Mouse (Mus musculus): Measurements from ENCODE around the gene Thoc7. TPM values are rescaled to one million over a fixed set of nuclear protein-coding genes. Genes with fewer than 3 reads are reported as not detected.

The Thoc7 gene
- polyA plus RNA-seq, 2 experiments, result 45.1 to 93.6 TPM

DNA sequence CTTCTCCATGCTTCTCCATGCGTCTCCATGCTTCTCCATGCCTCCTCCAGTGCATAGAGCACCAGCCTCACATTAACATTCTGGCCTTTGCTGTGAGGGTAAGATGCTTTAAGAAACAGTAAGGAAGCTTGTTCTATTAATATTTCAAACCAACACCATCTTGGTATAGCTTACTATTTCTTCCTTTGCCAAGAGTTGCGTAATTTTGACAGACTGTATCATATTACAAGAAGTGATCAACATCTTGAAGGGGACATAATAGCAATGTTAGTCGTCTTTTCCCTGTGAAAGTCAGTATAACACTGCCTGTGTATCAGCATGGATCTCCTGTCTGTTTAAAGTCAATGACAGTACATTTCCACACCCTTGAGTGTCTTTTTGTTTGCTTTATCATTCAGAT lies 29.1 kb upstream of the Thoc7 start:
- no peaks in the 10 kb centered on the region for H3K9me3 ChIP-seq (ENCODE audit: control insufficient read depth, low read length)
- WGBS (ENCODE audit: insufficient replicate concordance), result 61% methylated on average over 3 of the region's 3 CpGs
- H3K4me3 ChIP-seq (ENCODE audit: insufficient read depth in 1 of 2, low read depth in 2 of 2, low read length in 2 of 2), result no peak overlapping the region
- H3K27ac ChIP-seq, result no peak overlapping the region
- no peaks in the 10 kb centered on the region for H3K36me3 ChIP-seq (replicated peaks; ENCODE audit: control insufficient read depth, insufficient read depth, low read depth)
- H3K4me2 ChIP-seq (ENCODE audit: low read depth), result no peak overlapping the region
- DNase-seq (ENCODE audit: low read depth in 3 of 3, low spot score in 3 of 3) (no peak), ATAC-seq (ENCODE audit: insufficient read depth) (no peak)
- no peak for TF ChIP-seq EP300 (IDR thresholded peaks at IDR 0.05; ENCODE audit: low read depth)
- TF ChIP-seq CTCF (IDR thresholded peaks at IDR 0.05; ENCODE audit: low read depth), result no peak
- no peaks in the 10 kb centered on the region for H3K27me3 ChIP-seq (ENCODE audit: control insufficient read depth, insufficient read depth, low read length)
- peaks cover 0 to 1% of the 10 kb centered on the region in 2 experiments; a peak in 1 of 4 replicates for H3K4me1 ChIP-seq (replicated peaks; ENCODE audit: control insufficient read depth in 2 of 2, insufficient read depth in 2 of 2, low read length in 1 of 2)
- no peak overlapping the region for H3K9ac ChIP-seq (replicated peaks)

DNA sequence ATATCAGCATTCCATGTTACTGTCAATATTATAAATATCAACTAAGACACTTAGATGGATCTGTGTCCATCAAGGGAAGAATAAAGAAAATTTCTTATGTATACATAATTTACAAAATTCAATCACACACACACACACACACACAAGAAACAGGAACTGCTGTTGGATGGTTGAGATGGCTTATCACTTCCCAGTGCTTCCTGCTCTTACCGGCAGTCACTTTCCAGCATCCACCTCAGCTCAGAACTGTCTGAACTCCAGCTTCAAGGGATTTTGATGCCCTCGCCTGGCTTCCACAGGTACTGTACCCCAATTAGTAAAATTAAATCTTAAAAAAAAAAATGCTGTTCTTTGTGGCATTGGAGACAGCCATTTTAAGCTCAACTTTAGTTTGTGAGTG lies 26.7 kb upstream of the Thoc7 start:
- Histone ChIP-seq H3K9ac (replicated peaks) (no peak overlapping the region), H3K9me3 (ENCODE audit: control insufficient read depth, low read length) (no peaks in the 10 kb centered on the region), H3K27me3 (ENCODE audit: control insufficient read depth, insufficient read depth, low read length) (no peaks in the 10 kb centered on the region), H3K4me1 (replicated peaks; ENCODE audit: control insufficient read depth in 2 of 2, insufficient read depth in 2 of 2, low read length in 1 of 2) (no peaks in the 10 kb centered on the region), H3K27ac (no peak overlapping the region), H3K4me2 (ENCODE audit: low read depth) (no peak overlapping the region), H3K4me3 (ENCODE audit: insufficient read depth in 1 of 2, low read depth in 2 of 2, low read length in 2 of 2) (no peak overlapping the region), H3K36me3 (replicated peaks; ENCODE audit: control insufficient read depth, insufficient read depth, low read depth) (no peaks in the 10 kb centered on the region)
- no peak for ATAC-seq (ENCODE audit: insufficient read depth)
- 20% methylated on average over 2 of the region's 2 CpGs for WGBS (ENCODE audit: insufficient replicate concordance)
- DNase-seq (ENCODE audit: low read depth in 3 of 3, low spot score in 3 of 3), result no peak
- TF ChIP-seq CTCF (IDR thresholded peaks at IDR 0.05; ENCODE audit: low read depth) (0 out of 2 replicates have a peak, but pooled peaks have one; percentile 16), EP300 (IDR thresholded peaks at IDR 0.05; ENCODE audit: low read depth) (no peak)

DNA sequence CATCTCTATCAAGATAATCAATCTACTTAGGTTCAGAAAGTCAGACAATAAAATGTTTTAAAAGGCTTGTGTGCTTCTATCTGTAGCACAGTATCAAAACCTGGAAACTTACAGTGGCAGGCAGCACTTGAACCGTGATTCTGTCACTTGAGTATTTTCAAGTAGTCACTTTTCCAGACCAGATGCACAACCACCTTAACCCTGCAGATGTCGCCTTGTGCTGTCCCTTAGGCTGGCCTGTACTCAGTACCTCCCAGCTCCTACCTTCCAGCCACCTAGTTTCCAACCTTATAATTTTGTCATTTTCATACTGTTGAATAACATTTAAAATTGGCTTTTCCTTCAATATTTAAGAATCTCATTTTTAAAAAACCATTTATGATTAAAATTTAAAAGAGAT lies 20.5 kb upstream of the Thoc7 start:
- Histone ChIP-seq H3K27me3 (ENCODE audit: control insufficient read depth, insufficient read depth, low read length) (no peaks in the 10 kb centered on the region), H3K36me3 (replicated peaks; ENCODE audit: control insufficient read depth, insufficient read depth, low read depth) (no peaks in the 10 kb centered on the region), H3K9me3 (ENCODE audit: control insufficient read depth, low read length) (no peaks in the 10 kb centered on the region), H3K9ac (replicated peaks) (no peak overlapping the region), H3K4me3 (ENCODE audit: insufficient read depth in 1 of 2, low read depth in 2 of 2, low read length in 2 of 2) (no peak overlapping the region), H3K27ac (no peak overlapping the region), H3K4me1 (replicated peaks; ENCODE audit: control insufficient read depth in 2 of 2, insufficient read depth in 2 of 2, low read length in 1 of 2) (no peaks in the 10 kb centered on the region), H3K4me2 (ENCODE audit: low read depth) (no peak overlapping the region)
- WGBS (ENCODE audit: insufficient replicate concordance), result 50% methylated on average over 2 of the region's 2 CpGs
- DNase-seq (ENCODE audit: low read depth in 3 of 3, low spot score in 3 of 3), result no peak
- no peak for TF ChIP-seq EP300 (IDR thresholded peaks at IDR 0.05; ENCODE audit: low read depth)
- TF ChIP-seq CTCF (IDR thresholded peaks at IDR 0.05; ENCODE audit: low read depth), result 0 out of 2 replicates have a peak, but pooled peaks have one; percentile 23
- ATAC-seq (ENCODE audit: insufficient read depth), result no peak

DNA sequence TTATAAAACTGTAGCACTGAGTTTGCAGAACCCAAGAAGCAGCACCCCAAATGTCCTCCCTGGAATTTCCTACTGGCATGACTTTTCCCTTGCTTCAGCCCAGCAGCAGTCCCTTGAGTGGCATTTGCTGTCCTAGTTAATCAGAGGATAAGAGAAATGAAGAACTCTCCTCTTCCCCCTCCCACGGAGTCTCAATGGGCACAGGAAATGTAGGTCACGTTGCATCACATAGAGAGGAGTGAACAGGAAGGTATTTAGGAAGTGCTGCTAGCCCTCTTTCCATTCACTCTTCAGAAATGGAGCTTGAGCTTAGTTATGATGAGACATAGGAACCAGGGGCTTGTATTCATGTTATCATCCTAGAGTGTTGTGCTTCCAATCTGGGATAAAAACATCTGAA lies 19.6 kb upstream of the Thoc7 start:
- Histone ChIP-seq H3K36me3 (replicated peaks; ENCODE audit: control insufficient read depth, insufficient read depth, low read depth) (no peaks in the 10 kb centered on the region), H3K4me2 (ENCODE audit: low read depth) (no peak overlapping the region), H3K27me3 (ENCODE audit: control insufficient read depth, insufficient read depth, low read length) (no peaks in the 10 kb centered on the region), H3K9ac (replicated peaks) (no peak overlapping the region), H3K9me3 (ENCODE audit: control insufficient read depth, low read length) (no peaks in the 10 kb centered on the region), H3K27ac (no peak overlapping the region), H3K4me1 (replicated peaks; ENCODE audit: control insufficient read depth in 2 of 2, insufficient read depth in 2 of 2, low read length in 1 of 2) (no peaks in the 10 kb centered on the region), H3K4me3 (ENCODE audit: insufficient read depth in 1 of 2, low read depth in 2 of 2, low read length in 2 of 2) (no peak overlapping the region)
- no peak for DNase-seq (ENCODE audit: low read depth in 3 of 3, low spot score in 3 of 3)
- 8% methylated on average over 2 of the region's 2 CpGs for WGBS (ENCODE audit: insufficient replicate concordance)
- TF ChIP-seq EP300 (IDR thresholded peaks at IDR 0.05; ENCODE audit: low read depth) (no peak), CTCF (IDR thresholded peaks at IDR 0.05; ENCODE audit: low read depth) (no peak)
- ATAC-seq (ENCODE audit: insufficient read depth), result no peak

DNA sequence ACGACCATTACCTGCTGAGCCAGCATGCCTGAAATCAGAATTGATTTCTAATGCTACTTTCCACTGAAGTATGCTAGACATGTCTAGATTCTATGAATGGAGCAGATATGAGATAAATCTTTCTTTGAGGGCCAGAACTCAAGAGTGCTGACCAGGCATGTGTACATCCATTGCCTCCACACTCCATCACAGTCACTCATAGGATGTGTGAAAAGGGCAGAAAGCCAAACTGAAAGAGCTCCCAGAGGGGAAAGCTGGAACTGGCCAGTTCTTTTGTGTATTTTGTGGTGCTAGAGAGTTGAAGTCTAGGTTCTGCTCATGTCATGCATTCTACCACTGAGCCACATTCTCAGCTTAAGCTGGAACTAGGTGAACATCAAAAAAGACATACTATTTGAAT lies 15.8 kb upstream of the Thoc7 start:
- DNase-seq (ENCODE audit: low read depth in 3 of 3, low spot score in 3 of 3), result no peak
- TF ChIP-seq EP300 (IDR thresholded peaks at IDR 0.05; ENCODE audit: low read depth) (no peak), CTCF (IDR thresholded peaks at IDR 0.05; ENCODE audit: low read depth) (no peak)
- no peaks in the 10 kb centered on the region for H3K36me3 ChIP-seq (replicated peaks; ENCODE audit: control insufficient read depth, insufficient read depth, low read depth)

More for the DNA sequence above, 15.8 kb upstream of the Thoc7 start:
- ATAC-seq (ENCODE audit: insufficient read depth), result no peak
- no peak overlapping the region for H3K27ac ChIP-seq
- H3K4me1 ChIP-seq (replicated peaks; ENCODE audit: control insufficient read depth in 2 of 2, insufficient read depth in 2 of 2, low read length in 1 of 2), result no peaks in the 10 kb centered on the region
- 50% methylated on average over 1 of the region's 1 CpGs for WGBS (ENCODE audit: insufficient replicate concordance)
- no peaks in the 10 kb centered on the region for H3K27me3 ChIP-seq (ENCODE audit: control insufficient read depth, insufficient read depth, low read length)
- H3K9ac ChIP-seq (replicated peaks), result no peak overlapping the region
- H3K9me3 ChIP-seq (ENCODE audit: control insufficient read depth, low read length), result no peaks in the 10 kb centered on the region
- no peak overlapping the region for H3K4me2 ChIP-seq (ENCODE audit: low read depth)
- no peak overlapping the region for H3K4me3 ChIP-seq (ENCODE audit: insufficient read depth in 1 of 2, low read depth in 2 of 2, low read length in 2 of 2)
